ENCODE assay signal across 9 mouse cellular contexts in the genomic region with DNA sequence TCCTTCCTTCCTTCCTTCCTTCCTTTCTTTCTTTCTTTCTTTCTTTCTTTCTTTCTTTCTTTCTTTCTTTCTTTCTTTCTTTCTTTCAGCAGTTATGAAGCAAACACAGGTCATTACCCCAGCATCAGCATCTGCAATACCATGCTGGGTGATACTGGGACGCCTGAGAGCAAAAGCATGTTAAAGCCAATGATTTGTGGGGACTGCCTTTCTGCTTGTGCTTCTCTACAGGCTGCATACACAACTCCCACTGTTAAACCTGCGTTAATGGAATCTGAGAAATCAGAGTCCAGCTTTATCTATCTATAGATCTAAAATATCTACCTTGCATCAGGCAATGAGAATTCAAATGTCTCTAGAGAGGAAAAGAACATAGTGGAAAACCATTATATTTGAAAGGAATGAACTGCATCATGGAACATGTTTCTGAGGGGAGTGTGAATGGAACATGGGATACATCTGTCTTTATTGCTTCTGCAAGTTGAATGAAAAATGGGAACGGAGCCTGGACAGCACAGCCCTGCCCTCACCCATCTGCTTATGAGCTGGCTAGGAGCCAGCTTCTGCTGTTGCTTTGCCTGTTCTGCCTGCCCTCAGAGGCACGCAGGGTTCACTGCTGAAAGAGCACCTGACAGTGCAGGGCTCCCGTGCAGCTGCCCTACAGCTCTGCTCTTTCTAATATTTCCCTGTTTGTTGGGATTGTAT.
DNase-seq lines count a peak whose midpoint lies in the region; ATAC-seq lines count a peak whose summit lies in the region.
"Had no signal": no experiment of that assay in that cellular context is flagged by ENCODE, and none has a peak within 500 bp of the region (broad histone marks: within the 10 kb centered on the region; RNA-seq: fewer than 3 reads in every experiment).

No protein-coding gene starts in this region.

- H3K9me3 ChIP-seq in forebrain, embryonic 14.5 days (replicated peaks; ENCODE audit: control insufficient read depth, low read length), result no peaks in the 10 kb centered on the region

- no peaks in the 10 kb centered on the region for H3K36me3 ChIP-seq in forebrain, embryonic 14.5 days (ENCODE audit: control insufficient read depth, insufficient read depth, low read length)

- no peak overlapping the region for H3K27ac ChIP-seq in forebrain, embryonic 14.5 days (ENCODE audit: low read depth, low read length)
- H3K27ac ChIP-seq: macrophage had no signal

- peak; percentile 1 for DNase-seq in heart, adult 18-20 months
- DNase-seq in heart, adult 11 months, result no peak
- peak; percentile 5 for DNase-seq in NIH3T3 (ENCODE audit: low read depth)
- peak; percentile 77 for DNase-seq in forebrain, embryonic 14.5 days (ENCODE audit: low spot score)
- peak; percentile 14 to 31 for DNase-seq in layer of hippocampus, postnatal 14 days (ENCODE audit: low spot score in 2 of 2)
- no peak for DNase-seq in lung, postnatal 10 days
- no peak for DNase-seq in heart, adult 8-10 months (ENCODE audit: low spot score)

- no peak overlapping the region for H3K9ac ChIP-seq in forebrain, embryonic 14.5 days (ENCODE audit: low read length)

- WGBS in forebrain, embryonic 14.5 days, result 35% methylated on average over 5 of the region's 5 CpGs

- H3K4me2 ChIP-seq in forebrain, embryonic 14.5 days (ENCODE audit: low read length), result no peak overlapping the region

- no peak overlapping the region for H3K4me3 ChIP-seq in forebrain, embryonic 14.5 days (ENCODE audit: low read depth, low read length)

- H3K4me1 ChIP-seq in forebrain, embryonic 14.5 days (ENCODE audit: control insufficient read depth, insufficient read depth, low read length), result no peaks in the 10 kb centered on the region

- no peaks in the 10 kb centered on the region for H3K27me3 ChIP-seq in forebrain, embryonic 14.5 days (replicated peaks; ENCODE audit: control insufficient read depth, insufficient read depth, low read length)

- ATAC-seq in forebrain, embryonic 14.5 days, result peak; percentile 94
- no peak for ATAC-seq in activated CD4-positive, CD25-positive, alpha-beta regulatory T cell, adult 4 months

Comparison
In these comparisons a context has a peak if more than half of its experiments do, and no peak if none do; other contexts are left out.
1. DNase-seq: peak in heart, adult 18-20 months (2 of 2), NIH3T3 (single experiment), forebrain, embryonic 14.5 days (single experiment) and layer of hippocampus, postnatal 14 days (2 of 2); none in heart, adult 11 months (single experiment), lung, postnatal 10 days (single experiment) and heart, adult 8-10 months (single experiment).